Mouse (Mus musculus) midbrain, embryonic 13.5 days (tissue): Measurements from ENCODE around the gene Wnk4. TPM values are rescaled to one million over a fixed set of nuclear protein-coding genes. Genes with fewer than 3 reads are reported as not detected.

ENCODE experiments used
- ATAC-seq: fragments of 200-750 bp; cut with Nextera tagmentation; 2 replicates; pipeline ENCODE4 v1.8.0; 2017; ENCODE audit warnings: mild to moderate bottlenecking, moderate TSS enrichment, moderate library complexity
- H3K27ac ChIP-seq: fragments of 300-500 bp; sonication (generic); 2 replicates; pipeline ENCODE4 v1.5.1; 2015; ENCODE audit warnings: inconsistent platforms, mild to moderate bottlenecking, moderate library complexity
- H3K27me3 ChIP-seq: fragments of 300-500 bp; sonication (generic); 2 replicates; pipeline ENCODE4 v1.6.1; 2015; ENCODE audit warnings: mild to moderate bottlenecking, inconsistent platforms
- H3K36me3 ChIP-seq: fragments of 300-500 bp; sonication (generic); 2 replicates; pipeline ENCODE4 v1.6.1; 2015; ENCODE audit warnings: mild to moderate bottlenecking, inconsistent platforms
- H3K4me1 ChIP-seq: fragments of 300-500 bp; sonication (generic); replicated peaks from 2 replicates; pipeline ENCODE4 v1.6.1; 2015; ENCODE audit warnings: inconsistent platforms
- H3K4me2 ChIP-seq: fragments of 300-500 bp; sonication (generic); replicated peaks from 2 replicates; pipeline ENCODE4 v1.6.1; 2015; ENCODE audit warnings: moderate library complexity, mild to moderate bottlenecking, inconsistent platforms
- H3K4me3 ChIP-seq: fragments of 300-500 bp; sonication (generic); replicated peaks from 2 replicates; pipeline ENCODE4 v1.5.1; 2015; ENCODE audit warnings: mild to moderate bottlenecking, inconsistent platforms
- H3K9ac ChIP-seq: fragments of 300-500 bp; sonication (generic); replicated peaks from 2 replicates; pipeline ENCODE4 v1.6.1; 2015; ENCODE audit warnings: mild to moderate bottlenecking, inconsistent platforms
- H3K9me3 ChIP-seq: fragments of 300-500 bp; sonication (generic); 2 replicates; pipeline ENCODE4 v1.6.1; 2016; ENCODE audit warnings: mild to moderate bottlenecking, inconsistent platforms
- WGBS: fragments of 180-500 bp; shearing (Covaris S2); methylation state at CpG from one replicate; pipeline ENCODE4 v1.1.7; 2015; 5-methylcytosine and 5-hydroxymethylcytosine counted together
- polyA plus RNA-seq: library from polyadenylated mRNA; unstranded; fragments of >200 nt; fragmentation: Nextera tagmentation; extraction: Ambion mirVana; gene quantifications from 2 replicates; pipeline ENCODE4 v1.2.1, GENCODE M21; 2015

The Wnk4 gene
- polyA plus RNA-seq, 1 experiment from 2014 or later, result 7.2 TPM

DNA sequence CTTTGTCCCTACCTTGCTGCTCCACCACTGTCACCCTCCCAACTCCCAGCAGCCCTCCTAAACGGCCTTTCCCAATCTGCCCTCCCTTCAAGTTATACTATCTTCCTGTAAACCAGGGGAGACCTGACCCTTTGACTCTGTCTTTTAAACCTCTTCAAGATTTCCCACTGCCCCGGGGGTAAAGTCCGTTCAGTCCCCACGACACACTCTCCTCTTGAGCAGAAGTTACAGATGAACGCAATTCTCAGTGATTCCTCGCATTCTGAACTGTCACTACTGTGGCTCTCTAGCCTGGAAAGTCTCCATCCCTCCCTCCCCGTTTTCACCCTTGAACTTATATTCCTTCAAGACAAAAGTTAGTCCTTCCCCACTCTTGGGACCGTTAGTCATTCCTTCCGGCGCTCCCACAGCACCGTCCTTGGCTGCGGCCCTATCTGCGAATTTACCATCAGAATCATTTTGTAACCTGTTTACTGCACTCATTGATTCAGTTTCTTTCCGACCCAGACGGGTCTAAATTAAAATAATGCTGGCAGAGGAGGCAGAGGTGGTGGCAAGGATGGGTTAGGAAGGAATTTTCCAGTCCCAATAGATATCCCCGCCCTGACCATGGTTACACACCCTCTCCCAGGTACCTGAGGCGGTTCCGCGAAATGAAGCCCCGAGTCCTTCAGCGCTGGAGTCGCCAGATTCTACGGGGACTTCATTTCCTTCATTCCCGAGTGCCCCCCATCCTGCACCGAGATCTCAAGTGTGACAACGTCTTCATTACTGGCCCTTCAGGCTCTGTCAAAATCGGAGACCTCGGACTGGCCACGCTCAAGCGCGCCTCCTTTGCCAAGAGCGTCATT lies 3.0 kb downstream of the Wnk4 start:
- no peak overlapping the region for H3K27ac ChIP-seq
- WGBS, result 2% methylated on average over 32 of the region's 32 CpGs
- H3K9me3 ChIP-seq, result no peaks in the 10 kb centered on the region
- peaks cover 6% of the 10 kb centered on the region for H3K36me3 ChIP-seq
- no peak overlapping the region for H3K9ac ChIP-seq
- no peak for ATAC-seq
- peaks cover 66% of the 10 kb centered on the region for H3K27me3 ChIP-seq
- H3K4me2 ChIP-seq, result no peak overlapping the region
- H3K4me3 ChIP-seq, result no peak overlapping the region
- H3K4me1 ChIP-seq, result peaks cover 55% of the 10 kb centered on the region

DNA sequence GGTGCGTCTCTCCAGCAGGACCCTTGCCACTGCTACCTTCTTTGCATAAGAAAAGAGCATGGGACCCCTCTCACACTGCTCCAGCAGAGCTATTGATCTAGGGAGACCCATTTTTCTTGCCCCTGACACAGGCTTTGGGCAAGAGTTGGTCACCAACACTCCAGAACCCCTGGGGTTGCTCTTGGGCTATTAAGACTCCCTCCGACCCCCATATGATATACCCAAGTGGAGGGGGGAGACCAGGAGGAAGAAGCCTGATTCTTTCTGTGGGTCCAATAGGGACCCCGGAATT lies 3.6 kb downstream of the Wnk4 start:
- H3K4me3 ChIP-seq, result no peak overlapping the region
- peaks cover 54% of the 10 kb centered on the region for H3K4me1 ChIP-seq

DNA sequence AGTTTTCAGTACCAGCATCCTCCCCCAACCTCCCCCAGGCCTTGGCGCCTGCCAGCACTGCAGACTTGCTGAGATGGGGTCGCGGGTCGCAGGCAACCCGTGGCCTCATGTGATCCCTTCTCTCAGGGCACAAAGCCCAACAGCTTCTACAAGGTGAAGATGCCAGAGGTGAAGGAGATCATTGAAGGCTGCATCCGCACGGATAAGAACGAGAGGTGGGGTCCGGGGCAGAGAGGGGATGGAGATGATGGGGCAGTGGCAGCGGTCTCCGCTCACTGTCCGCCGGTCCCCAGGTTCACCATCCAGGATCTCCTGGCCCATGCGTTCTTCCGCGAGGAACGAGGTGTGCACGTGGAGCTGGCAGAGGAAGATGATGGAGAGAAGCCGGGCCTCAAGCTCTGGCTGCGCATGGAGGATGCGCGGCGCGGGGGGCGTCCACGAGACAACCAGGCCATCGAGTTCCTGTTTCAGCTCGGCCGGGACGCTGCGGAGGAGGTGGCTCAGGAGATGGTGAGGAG lies 4.6 kb downstream of the Wnk4 start:
- Histone ChIP-seq H3K27me3 (peaks cover 67% of the 10 kb centered on the region), H3K4me3 (peak overlapping the region; percentile 35), H3K4me2 (peak overlapping the region; percentile 57), H3K9me3 (no peaks in the 10 kb centered on the region), H3K27ac (no peak overlapping the region), H3K9ac (peak overlapping the region; percentile 44; the same call in 1 of the 2 replicates), H3K4me1 (peaks cover 43% of the 10 kb centered on the region), H3K36me3 (no peaks in the 10 kb centered on the region)
- no peak for ATAC-seq
- under 1% methylated on average over 31 of the region's 31 CpGs for WGBS

More for the DNA sequence above, 3.6 kb downstream of the Wnk4 start:
- ATAC-seq, result no peak
- Histone ChIP-seq H3K9ac (no peak overlapping the region), H3K9me3 (no peaks in the 10 kb centered on the region), H3K27me3 (peaks cover 67% of the 10 kb centered on the region), H3K27ac (no peak overlapping the region), H3K36me3 (peaks cover 4% of the 10 kb centered on the region), H3K4me2 (no peak overlapping the region)
- 10% methylated on average over 3 of the region's 3 CpGs for WGBS

DNA sequence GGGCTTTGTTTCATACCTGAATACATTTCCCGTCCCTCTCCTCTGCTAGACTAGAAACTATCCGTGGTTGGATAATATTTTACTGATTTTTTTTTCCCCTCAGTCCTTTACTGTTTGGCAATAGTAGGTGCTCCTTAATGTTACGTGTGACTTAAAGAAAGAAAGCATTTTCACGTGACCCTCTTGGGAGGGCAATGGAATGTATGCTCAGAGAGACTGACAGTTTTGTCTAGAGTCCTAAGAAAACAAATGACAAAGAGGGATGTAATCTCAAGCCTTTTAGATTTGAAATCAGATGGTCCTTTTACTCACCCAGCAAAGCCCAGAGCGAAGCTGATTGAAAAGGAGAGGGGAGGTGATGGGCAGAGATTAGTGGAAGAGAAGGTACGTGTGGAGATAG lies 5.5 kb downstream of the Wnk4 start:
- Histone ChIP-seq H3K4me2 (peak overlapping the region; percentile 57), H3K27ac (no peak overlapping the region), H3K36me3 (no peaks in the 10 kb centered on the region), H3K27me3 (peaks cover 64% of the 10 kb centered on the region), H3K9ac (no peak overlapping the region), H3K4me3 (0 out of 2 replicates have a peak overlapping the region, but pooled peaks have one; percentile 35), H3K9me3 (no peaks in the 10 kb centered on the region), H3K4me1 (peaks cover 34% of the 10 kb centered on the region)
- 7% methylated on average over 6 of the region's 6 CpGs for WGBS
- no peak for ATAC-seq

DNA sequence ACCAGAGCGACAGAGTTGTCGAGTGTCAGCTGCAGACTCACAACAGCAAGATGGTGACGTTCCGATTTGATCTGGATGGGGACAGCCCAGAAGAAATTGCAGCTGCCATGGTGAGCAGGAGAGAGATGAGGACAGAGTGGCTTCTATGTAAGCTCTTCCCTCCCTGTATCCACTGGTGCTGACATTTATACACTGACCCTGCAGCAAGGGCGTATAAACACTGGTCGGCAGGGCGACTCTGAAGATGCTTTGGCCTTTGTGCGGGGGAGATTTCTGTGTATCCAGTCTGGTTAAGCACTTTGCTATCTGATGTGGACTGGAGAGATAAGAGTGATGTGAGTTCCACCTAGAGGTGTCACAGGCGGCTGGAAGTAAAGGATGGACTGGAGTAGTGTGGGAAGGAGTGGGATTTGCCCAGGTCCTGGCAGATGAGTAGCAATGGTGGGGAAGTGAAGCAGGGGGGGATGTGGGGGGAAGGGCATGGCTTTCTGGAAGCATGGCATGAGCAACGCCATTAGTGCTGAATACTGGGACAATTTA lies 9.3 kb downstream of the Wnk4 start:
- Histone ChIP-seq H3K4me2 (peak overlapping the region; percentile 2; the same call in 1 of the 2 replicates), H3K4me3 (no peak overlapping the region)

DNA sequence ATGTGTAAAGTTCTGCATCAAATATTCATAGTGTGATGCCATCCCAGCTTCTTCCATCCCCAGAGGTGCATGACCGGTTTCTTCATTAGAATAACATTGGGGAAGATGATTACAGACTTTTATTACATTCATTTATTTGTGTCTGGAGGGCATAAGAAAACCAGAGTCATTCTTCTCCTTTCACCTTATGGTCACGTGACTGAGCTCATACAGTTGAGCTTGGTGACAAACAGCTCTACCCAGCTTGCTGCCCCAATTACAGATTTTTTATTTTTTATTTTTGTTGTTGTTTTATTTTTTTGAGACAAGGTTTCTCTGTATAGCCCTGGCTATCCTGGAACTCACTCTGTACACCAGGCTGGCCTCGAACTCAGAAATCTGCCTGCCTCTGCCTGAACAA lies 12.1 kb downstream of the Wnk4 start:
- no peak for ATAC-seq
- Histone ChIP-seq H3K9ac (no peak overlapping the region), H3K27ac (no peak overlapping the region), H3K4me2 (no peak overlapping the region), H3K4me3 (no peak overlapping the region), H3K4me1 (peaks cover 12% of the 10 kb centered on the region), H3K9me3 (no peaks in the 10 kb centered on the region), H3K36me3 (peaks cover 5% of the 10 kb centered on the region; the same call in 1 of the 2 replicates), H3K27me3 (peaks cover 17% of the 10 kb centered on the region; the same call in 1 of the 2 replicates)
- WGBS, result 83% methylated on average over 3 of the region's 3 CpGs

More for the DNA sequence above, 9.3 kb downstream of the Wnk4 start:
- H3K27ac ChIP-seq, result no peak overlapping the region
- no peak for ATAC-seq
- no peaks in the 10 kb centered on the region for H3K36me3 ChIP-seq
- H3K27me3 ChIP-seq, result peaks cover 29% of the 10 kb centered on the region
- H3K9ac ChIP-seq, result 0 out of 2 replicates have a peak overlapping the region, but pooled peaks have one; percentile 2
- no peaks in the 10 kb centered on the region for H3K9me3 ChIP-seq
- 38% methylated on average over 10 of the region's 10 CpGs for WGBS
- peaks cover 11% of the 10 kb centered on the region for H3K4me1 ChIP-seq

DNA sequence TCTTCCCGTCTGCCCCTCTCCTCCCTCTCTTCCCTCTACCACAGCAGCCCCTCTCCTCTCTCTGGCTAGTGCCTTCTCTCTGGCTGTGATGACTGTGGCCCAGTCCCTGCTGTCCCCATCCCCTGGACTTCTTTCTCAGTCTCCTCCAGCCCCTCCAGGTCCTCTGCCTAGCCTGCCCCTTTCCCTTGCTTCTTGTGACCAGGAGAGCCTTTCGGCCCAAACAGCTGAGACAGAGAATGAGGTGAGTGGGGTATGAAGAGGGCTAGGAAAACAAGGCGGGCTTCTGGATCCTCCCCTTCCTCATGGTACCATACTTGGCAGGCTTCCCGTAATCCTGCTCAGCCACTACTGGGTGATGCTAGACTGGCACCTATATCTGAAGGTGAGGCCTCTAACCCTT lies 14.9 kb downstream of the Wnk4 start:
- Histone ChIP-seq H3K4me2 (no peak overlapping the region), H3K36me3 (peaks cover 5% of the 10 kb centered on the region; the same call in 1 of the 2 replicates), H3K9me3 (no peaks in the 10 kb centered on the region), H3K4me1 (peaks cover 27% of the 10 kb centered on the region), H3K9ac (no peak overlapping the region), H3K27me3 (peaks cover 20% of the 10 kb centered on the region), H3K27ac (no peak overlapping the region), H3K4me3 (no peak overlapping the region)
- WGBS, result 83% methylated on average over 4 of the region's 4 CpGs
- ATAC-seq, result no peak

DNA sequence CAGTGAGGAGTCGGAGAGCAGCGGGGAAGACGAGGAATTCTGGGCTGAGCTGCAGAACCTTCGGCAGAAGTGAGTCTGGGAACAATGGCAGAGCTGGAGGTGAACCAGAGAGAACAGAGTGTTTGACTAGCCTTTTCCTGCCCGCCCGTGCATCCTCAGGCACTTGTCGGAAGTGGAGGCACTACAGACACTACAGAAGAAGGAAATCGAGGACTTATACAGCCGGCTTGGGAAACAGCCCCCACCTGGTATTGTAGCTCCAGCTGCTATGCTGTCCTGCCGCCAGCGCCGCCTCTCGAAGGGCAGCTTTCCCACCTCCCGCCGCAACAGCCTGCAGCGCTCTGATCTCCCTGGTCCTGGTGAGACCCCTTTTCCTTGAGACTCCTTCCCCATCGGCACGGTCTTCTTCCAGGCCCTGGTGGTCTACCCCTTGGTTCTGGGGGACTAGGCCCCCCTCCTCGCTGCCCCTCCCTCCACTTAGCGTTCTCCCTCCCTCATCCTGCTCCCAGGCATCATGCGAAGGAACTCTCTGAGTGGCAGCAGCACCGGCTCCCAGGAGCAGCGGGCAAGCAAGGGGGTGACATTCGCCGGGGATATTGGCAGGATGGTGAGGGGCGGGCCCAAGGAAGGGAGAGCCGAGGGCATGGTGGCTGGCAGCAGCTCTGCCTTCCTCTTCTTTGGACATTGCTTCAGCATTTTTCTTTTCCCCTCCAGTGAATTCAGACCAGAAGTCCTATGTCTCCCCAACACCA lies 16.1 kb downstream of the Wnk4 start:
- ATAC-seq, result no peak
- H3K9ac ChIP-seq, result peak overlapping the region; percentile 45

DNA sequence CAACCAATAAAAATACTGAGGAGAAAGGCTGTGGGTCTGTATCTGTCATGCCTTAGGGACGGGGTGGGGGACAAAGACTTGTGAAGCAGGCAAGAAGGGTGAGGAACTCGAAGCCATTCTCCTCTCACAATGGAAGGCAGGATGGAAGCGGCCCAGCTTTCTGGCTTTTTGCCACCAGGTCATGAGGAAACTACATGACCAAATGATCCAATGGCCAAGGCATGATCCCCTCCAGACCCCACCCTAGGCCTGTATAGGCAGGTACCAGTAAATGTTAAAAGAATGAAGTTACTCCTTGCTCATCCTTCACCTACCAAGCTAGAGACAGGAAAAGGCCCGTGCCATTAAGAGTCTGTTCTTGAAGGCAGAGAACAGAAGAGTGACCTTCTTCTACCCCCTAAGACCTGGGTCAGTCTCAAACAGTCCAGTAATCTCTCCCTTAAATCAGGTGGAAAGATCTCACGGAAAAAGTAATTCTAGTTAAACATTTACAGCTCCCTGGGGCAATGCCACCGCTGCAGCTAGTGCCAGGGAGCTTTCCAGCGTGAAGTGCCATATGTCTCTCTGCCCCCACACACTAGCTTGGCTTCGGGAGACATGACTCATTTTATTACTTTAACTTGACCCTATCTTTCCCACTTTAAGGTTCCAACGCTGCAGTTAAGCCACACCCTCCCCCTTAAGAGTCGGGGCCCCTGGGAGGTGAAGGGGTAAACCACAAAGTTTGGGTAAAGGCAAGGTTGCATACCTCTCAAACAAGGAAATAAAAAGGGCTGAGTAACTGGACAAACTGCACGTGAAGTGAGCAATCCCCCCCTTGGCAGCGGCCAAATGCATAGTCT lies 17.2 kb downstream of the Wnk4 start:
- Histone ChIP-seq H3K4me2 (peak overlapping the region; percentile 73), H3K4me1 (peaks cover 27% of the 10 kb centered on the region), H3K4me3 (peak overlapping the region; percentile 66), H3K27me3 (peaks cover 23% of the 10 kb centered on the region), H3K9me3 (no peaks in the 10 kb centered on the region), H3K36me3 (peaks cover 5% of the 10 kb centered on the region; the same call in 1 of the 2 replicates), H3K27ac (no peak overlapping the region), H3K9ac (peak overlapping the region; percentile 84)
- WGBS, result 81% methylated on average over 12 of the region's 12 CpGs
- ATAC-seq, result no peak

More for the DNA sequence above, 16.1 kb downstream of the Wnk4 start:
- H3K36me3 ChIP-seq, result peaks cover 5% of the 10 kb centered on the region; the same call in 1 of the 2 replicates
- H3K4me3 ChIP-seq, result peak overlapping the region; percentile 12; the same call in 1 of the 2 replicates
- peaks cover 23% of the 10 kb centered on the region for H3K27me3 ChIP-seq
- 25% methylated on average over 27 of the region's 27 CpGs for WGBS
- no peaks in the 10 kb centered on the region for H3K9me3 ChIP-seq
- peaks cover 27% of the 10 kb centered on the region for H3K4me1 ChIP-seq
- peak overlapping the region; percentile 73 for H3K4me2 ChIP-seq
- 0 out of 2 replicates have a peak overlapping the region, but pooled peaks have one; percentile 25 for H3K27ac ChIP-seq

DNA sequence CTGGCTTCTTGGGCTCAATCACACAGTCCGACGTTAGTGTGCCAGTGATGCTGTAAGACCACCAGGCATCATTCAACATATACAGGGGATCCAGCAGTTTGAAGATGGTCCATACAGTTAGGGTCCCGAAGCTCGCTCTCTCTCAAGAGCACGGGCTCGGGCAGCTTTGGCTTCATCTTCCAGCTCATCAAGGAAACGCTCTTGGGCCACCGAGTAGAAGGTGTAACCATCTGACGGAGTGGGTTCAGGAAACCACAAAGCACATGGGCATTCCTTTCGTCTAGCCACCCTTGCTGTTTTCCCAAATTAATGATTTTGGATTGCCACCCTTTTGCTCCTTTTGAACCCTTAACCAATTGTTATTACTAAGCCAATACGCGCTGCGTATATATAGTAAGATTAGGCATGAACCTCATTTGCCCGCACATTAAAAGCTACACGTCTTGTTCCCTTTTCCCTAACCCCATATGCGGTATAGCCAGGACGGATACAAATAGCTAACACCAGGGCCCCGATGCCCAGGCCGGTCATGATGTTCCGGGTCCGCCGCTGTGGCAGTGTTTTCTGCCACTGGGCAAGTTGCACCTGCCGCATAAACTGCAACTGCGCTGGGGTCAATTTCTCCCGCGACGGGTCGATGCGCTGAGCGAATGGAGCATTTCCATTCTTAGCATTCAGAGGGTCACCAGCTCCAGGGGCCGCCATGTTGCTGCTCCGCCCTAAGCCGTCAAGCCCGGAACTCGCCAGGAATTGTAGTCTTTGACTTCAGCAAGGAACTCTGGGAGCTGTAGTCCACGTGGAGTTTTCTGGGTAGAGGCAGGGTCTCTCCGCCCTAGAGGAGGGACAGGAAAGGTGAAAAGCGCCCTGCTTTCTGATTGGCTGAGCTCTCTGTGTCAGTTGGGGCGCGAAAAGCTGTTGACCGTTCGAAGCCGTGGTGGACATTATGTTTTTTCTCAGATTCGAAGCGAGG lies 18.1 kb downstream of the Wnk4 start, which contains the start of the genes Cntd1 and Coa3:
TSS of gene Cntd1 (plus strand) at position 790 of the 970 bp plus-strand sequence.
TSS of gene Coa3 (minus strand) at position 892 of the 970 bp plus-strand sequence.
- Histone ChIP-seq H3K9me3 (no peaks in the 10 kb centered on the region), H3K36me3 (peaks cover 5% of the 10 kb centered on the region; the same call in 1 of the 2 replicates), H3K9ac (peak within 1 kb of the TSS; percentile 84), H3K27me3 (peaks cover 23% of the 10 kb centered on the region), H3K4me3 (peak within 1 kb of the TSS; percentile 66), H3K4me1 (peaks cover 27% of the 10 kb centered on the region), H3K4me2 (peak within 1 kb of the TSS; percentile 73), H3K27ac (peak within 1 kb of the TSS; percentile 71)
- ATAC-seq, result peak; percentile 98
- WGBS, result 13% methylated on average over 45 of the region's 45 CpGs
